Mouse (Mus musculus) spleen, adult 2 months (tissue): ENCODE measurements around the gene Dhrs3. TPM values are rescaled to one million over a fixed set of nuclear protein-coding genes. Genes with fewer than 3 reads are reported as not detected.

Experiments used
- DNase-seq, 2 experiments: peaks; one replicate each; pipeline versions ENCODE4 v3.0.0 to v3.0.0-alpha.2; 2012 to 2021; ENCODE audit warnings: low spot score in 2 of 2, low read depth in 1 of 2
- H3K27ac ChIP-seq: fragments of 200-500 bp; 2 replicates; pipeline ENCODE4 v1.5.1; 2012; ENCODE audit warnings: low read length, inconsistent platforms; ENCODE audit not compliant: insufficient read depth
- H3K27me3 ChIP-seq: fragments of 200-500 bp; 2 replicates; pipeline ENCODE4 v1.6.1; 2012; ENCODE audit warnings: mild to moderate bottlenecking, moderate library complexity, low read length, inconsistent platforms; ENCODE audit not compliant: control insufficient read depth, insufficient read depth
- H3K36me3 ChIP-seq: fragments of 200-500 bp; 2 replicates; pipeline ENCODE4 v1.6.1; 2012; ENCODE audit warnings: mild to moderate bottlenecking, low read length, inconsistent platforms; ENCODE audit not compliant: control insufficient read depth, insufficient read depth
- H3K4me1 ChIP-seq: fragments of 200-500 bp; 2 replicates; pipeline ENCODE4 v1.6.1; 2011; ENCODE audit warnings: inconsistent platforms; ENCODE audit not compliant: control insufficient read depth, insufficient read depth, insufficient read length
- H3K4me3 ChIP-seq: fragments of 200-500 bp; 2 replicates; pipeline ENCODE4 v1.5.1; 2011; ENCODE audit warnings: mild to moderate bottlenecking, inconsistent platforms; ENCODE audit not compliant: insufficient read depth, insufficient read length; ENCODE audit errors: extremely low read depth
- CTCF ChIP-seq: fragments of 200-500 bp; IDR thresholded peaks from 2 replicates; pipeline ENCODE4 v1.5.1; 2011; ENCODE audit warnings: mild to moderate bottlenecking, inconsistent platforms; ENCODE audit not compliant: insufficient read depth, insufficient read length, insufficient replicate concordance; ENCODE audit errors: extremely low read depth
- POLR2A ChIP-seq: fragments of 200-500 bp; IDR thresholded peaks from 2 replicates; pipeline ENCODE4 v1.6.1; 2011; ENCODE audit warnings: low read depth, low read length, inconsistent platforms
- WGBS: fragments of 180-500 bp; shearing (Covaris S2); methylation state at CpG from one replicate; pipeline ENCODE4 v1.1.7; 2018; 5-methylcytosine and 5-hydroxymethylcytosine counted together
- polyA plus RNA-seq: library from polyadenylated mRNA; depleted of rRNA; stranded (reverse); fragments of >200 nt; gene quantifications from 2 replicates; pipeline ENCODE4 v1.2.3, GENCODE M21; 2012

Dhrs3 gene
- polyA plus RNA-seq, 1 experiment = 33.9 TPM

DNA sequence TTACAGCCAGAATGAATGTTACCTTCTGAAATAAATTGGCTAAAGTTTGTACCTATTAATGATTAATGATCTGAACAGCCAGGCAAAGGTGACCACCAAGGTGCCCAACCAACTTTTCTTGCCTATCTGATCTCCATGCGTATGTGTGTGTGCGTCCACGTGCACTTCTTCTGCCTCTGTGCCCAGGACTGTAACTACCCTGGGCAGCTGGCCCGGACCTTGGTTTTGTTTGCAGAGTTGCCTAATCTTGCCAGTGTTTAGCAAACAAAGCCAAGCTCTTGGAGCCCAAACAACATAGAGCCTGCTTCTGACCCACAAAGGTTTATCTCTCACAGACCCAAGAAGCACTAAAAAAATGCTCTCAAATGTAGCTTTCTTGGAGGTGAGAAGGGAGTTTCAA, 64.6 kb downstream of the Dhrs3 start:
- Histone ChIP-seq H3K36me3 (no peaks in the 10 kb centered on the region), H3K4me1 (no peaks in the 10 kb centered on the region), H3K27ac (no peak overlapping the region), H3K27me3 (no peaks in the 10 kb centered on the region), H3K4me3 (no peak overlapping the region)
- DNase-seq = no peak
- WGBS = 94% methylated on average over 4 of the region's 4 CpGs
- TF ChIP-seq POLR2A (no peak), CTCF (no peak)

DNA sequence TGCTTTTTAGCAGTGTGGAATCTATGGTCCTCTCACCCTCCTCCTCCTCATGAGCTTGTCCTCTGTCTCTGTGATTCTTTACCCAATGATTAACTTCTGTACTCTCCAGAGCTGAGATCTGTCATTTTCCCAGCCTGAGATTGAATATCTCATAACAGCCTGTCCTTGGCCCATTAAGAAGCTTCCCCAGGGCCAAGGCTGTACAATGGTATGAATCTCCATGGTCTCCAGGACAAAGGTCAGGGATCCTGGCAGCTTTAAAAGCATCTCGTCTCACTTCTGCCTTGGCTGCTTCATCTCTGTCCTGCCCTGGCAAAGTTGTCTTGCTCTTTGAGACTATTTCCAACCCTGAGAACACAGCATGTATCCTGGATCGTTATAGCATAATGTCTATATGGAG, 65.1 kb downstream of the Dhrs3 start:
- Histone ChIP-seq H3K27ac (no peak overlapping the region), H3K4me1 (no peaks in the 10 kb centered on the region), H3K36me3 (no peaks in the 10 kb centered on the region), H3K4me3 (no peak overlapping the region), H3K27me3 (no peaks in the 10 kb centered on the region)
- WGBS = 87% methylated on average over 2 of the region's 2 CpGs
- TF ChIP-seq CTCF (no peak), POLR2A (no peak)
- no peak for DNase-seq

GRCm38 (mm10) chr4:144960188-144960904, 67.7 kb downstream of the Dhrs3 start:
- no peak for TF ChIP-seq CTCF
- TF ChIP-seq POLR2A = no peak
- Histone ChIP-seq H3K27ac (no peak overlapping the region), H3K36me3 (no peaks in the 10 kb centered on the region), H3K27me3 (no peaks in the 10 kb centered on the region), H3K4me3 (no peak overlapping the region), H3K4me1 (no peaks in the 10 kb centered on the region)
- 78% methylated on average over 8 of the region's 8 CpGs for WGBS
- DNase-seq = no peak

- Histone ChIP-seq H3K27me3 (no peaks in the 10 kb centered on the region), H3K4me3 (no peak overlapping the region), H3K36me3 (no peaks in the 10 kb centered on the region), H3K4me1 (no peaks in the 10 kb centered on the region), H3K27ac (no peak overlapping the region)
- no peak for DNase-seq
- 98% methylated on average over 4 of the region's 4 CpGs for WGBS
- TF ChIP-seq POLR2A (no peak), CTCF (no peak)
These were observed 68.6 kb downstream of the Dhrs3 start for GRCm38 (mm10) chr4:144961232-144961631.

- 94% methylated on average over 3 of the region's 3 CpGs for WGBS
- H3K4me3 ChIP-seq = no peak overlapping the region
- TF ChIP-seq POLR2A (no peak), CTCF (no peak)
- H3K27me3 ChIP-seq = no peaks in the 10 kb centered on the region
- no peak overlapping the region for H3K27ac ChIP-seq
- no peak for DNase-seq
- H3K36me3 ChIP-seq = no peaks in the 10 kb centered on the region
- no peaks in the 10 kb centered on the region for H3K4me1 ChIP-seq
These were observed 69.1 kb downstream of the Dhrs3 start for GRCm38 (mm10) chr4:144961696-144962095.

DNA sequence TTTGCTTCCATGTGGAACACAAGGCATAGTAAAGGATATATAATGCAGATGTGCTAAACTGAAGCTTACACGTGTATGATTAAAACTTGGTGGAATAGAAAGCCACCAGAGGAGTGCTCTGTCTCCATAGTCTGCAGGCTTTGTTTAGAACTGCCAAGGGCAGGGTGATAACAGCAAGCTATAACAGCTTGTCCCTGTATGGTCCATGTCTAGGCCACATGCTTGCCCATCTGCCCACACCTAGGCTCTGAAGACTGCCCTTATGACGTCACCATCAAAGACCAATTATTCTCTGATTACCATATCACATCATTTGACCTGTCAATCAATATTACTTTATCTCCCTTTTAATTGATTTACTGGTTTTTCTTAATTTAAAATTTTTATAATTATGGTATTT, 72.6 kb downstream of the Dhrs3 start:
- 91% methylated on average over 2 of the region's 2 CpGs for WGBS
- Histone ChIP-seq H3K36me3 (no peaks in the 10 kb centered on the region), H3K4me1 (no peaks in the 10 kb centered on the region), H3K4me3 (no peak overlapping the region), H3K27ac (no peak overlapping the region), H3K27me3 (no peaks in the 10 kb centered on the region)
- DNase-seq = no peak
- TF ChIP-seq POLR2A (no peak), CTCF (no peak)

DNA sequence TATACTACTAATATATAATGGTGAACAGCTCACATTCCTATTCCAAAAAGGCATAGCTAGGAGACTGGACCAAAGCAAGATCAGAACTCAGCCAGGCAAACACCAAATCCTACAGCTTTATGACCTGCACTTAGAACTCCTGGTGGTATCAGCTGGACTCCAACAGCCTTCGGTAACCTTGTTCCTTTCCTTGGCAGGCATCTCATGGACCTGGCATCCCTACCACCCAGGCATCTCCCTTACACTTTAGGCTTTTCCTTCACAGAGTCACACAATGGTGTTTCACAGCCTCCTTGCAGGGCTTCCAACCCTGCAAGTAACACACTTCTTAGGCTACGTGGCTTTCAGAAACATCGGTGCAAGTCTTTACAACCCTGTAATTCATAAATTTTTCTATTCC, 75.7 kb downstream of the Dhrs3 start:
- WGBS = 95% methylated on average over 3 of the region's 3 CpGs
- Histone ChIP-seq H3K36me3 (no peaks in the 10 kb centered on the region), H3K27me3 (no peaks in the 10 kb centered on the region), H3K4me3 (no peak overlapping the region), H3K27ac (no peak overlapping the region), H3K4me1 (peaks cover 6% of the 10 kb centered on the region; the same call in 1 of the 2 replicates)
- TF ChIP-seq CTCF (no peak), POLR2A (no peak)
- no peak for DNase-seq
